Mouse (Mus musculus): Measurements from ENCODE around the gene Exoc4. TPM values are rescaled to one million over a fixed set of nuclear protein-coding genes. Genes with fewer than 3 reads are reported as not detected.

Gene Exoc4
- polyA plus RNA-seq (2015; fragmentation: Nextera tagmentation; extraction: Ambion mirVana) = 59.0 and 61.4 TPM in 2 replicates

GRCm38 (mm10) chr6:33248894-33249758 lies at the start of gene Exoc4:
Exoc4 (plus strand) TSS chr6:33249085.
- Histone ChIP-seq H3K9ac (replicated peaks) (peak within 1 kb of the TSS; percentile 93), H3K9me3 (no peaks in the 10 kb centered on the region), H3K27me3 (no peaks in the 10 kb centered on the region), H3K4me2 (replicated peaks) (peak within 1 kb of the TSS; percentile 88), H3K4me3 (peak within 1 kb of the TSS; percentile 81), H3K27ac (replicated peaks) (peak within 1 kb of the TSS; percentile 62), H3K4me1 (peaks cover 29% of the 10 kb centered on the region), H3K36me3 (no peaks in the 10 kb centered on the region)
- peak; percentile 100 for ATAC-seq (replicated peaks)
- 1% methylated on average over 33 of the region's 34 CpGs for WGBS

- Histone ChIP-seq H3K36me3 (no peaks in the 10 kb centered on the region), H3K9me3 (no peaks in the 10 kb centered on the region), H3K4me1 (no peaks in the 10 kb centered on the region), H3K4me2 (replicated peaks) (no peak overlapping the region), H3K27ac (replicated peaks) (no peak overlapping the region), H3K9ac (replicated peaks) (no peak overlapping the region), H3K27me3 (no peaks in the 10 kb centered on the region), H3K4me3 (no peak overlapping the region)
- 41% methylated on average over 3 of the region's 3 CpGs for WGBS
- no peak for ATAC-seq (replicated peaks)
Observed at GRCm38 (mm10) chr6:33218780-33219179, 30.1 kb upstream of the Exoc4 start.

GRCm38 (mm10) chr6:33226700-33227099 lies 22.2 kb upstream of the Exoc4 start:
- no peak overlapping the region for H3K4me3 ChIP-seq
- ATAC-seq (replicated peaks) = no peak
- no peaks in the 10 kb centered on the region for H3K27me3 ChIP-seq
- no peaks in the 10 kb centered on the region for H3K9me3 ChIP-seq
- no peak overlapping the region for H3K9ac ChIP-seq (replicated peaks)
- no peak overlapping the region for H3K4me2 ChIP-seq (replicated peaks)
- no peaks in the 10 kb centered on the region for H3K36me3 ChIP-seq
- no peaks in the 10 kb centered on the region for H3K4me1 ChIP-seq
- H3K27ac ChIP-seq (replicated peaks) = no peak overlapping the region
- WGBS = 84% methylated on average over 1 of the region's 1 CpGs

GRCm38 (mm10) chr6:33227371-33227770 lies 21.5 kb upstream of the Exoc4 start:
- H3K27ac ChIP-seq (replicated peaks) = no peak overlapping the region
- no peak overlapping the region for H3K9ac ChIP-seq (replicated peaks)
- H3K4me3 ChIP-seq = no peak overlapping the region
- no peaks in the 10 kb centered on the region for H3K27me3 ChIP-seq
- no peak for ATAC-seq (replicated peaks)
- H3K36me3 ChIP-seq = no peaks in the 10 kb centered on the region
- H3K9me3 ChIP-seq = no peaks in the 10 kb centered on the region
- WGBS = 64% methylated on average over 8 of the region's 8 CpGs
- H3K4me2 ChIP-seq (replicated peaks) = no peak overlapping the region
- H3K4me1 ChIP-seq = no peaks in the 10 kb centered on the region

GRCm38 (mm10) chr6:33241250-33241649 lies 7.6 kb upstream of the Exoc4 start:
- Histone ChIP-seq H3K4me1 (no peaks in the 10 kb centered on the region), H3K36me3 (no peaks in the 10 kb centered on the region), H3K27ac (replicated peaks) (no peak overlapping the region), H3K9ac (replicated peaks) (no peak overlapping the region), H3K4me2 (replicated peaks) (no peak overlapping the region), H3K9me3 (no peaks in the 10 kb centered on the region), H3K27me3 (no peaks in the 10 kb centered on the region), H3K4me3 (no peak overlapping the region)
- no peak for ATAC-seq (replicated peaks)

GRCm38 (mm10) chr6:33244546-33244945 lies 4.3 kb upstream of the Exoc4 start:
- H3K36me3 ChIP-seq = no peaks in the 10 kb centered on the region
- peaks cover 3% of the 10 kb centered on the region; the same call in 1 of the 2 replicates for H3K4me1 ChIP-seq
- no peak overlapping the region for H3K9ac ChIP-seq (replicated peaks)
- H3K9me3 ChIP-seq = no peaks in the 10 kb centered on the region
- H3K27ac ChIP-seq (replicated peaks) = no peak overlapping the region
- WGBS = 86% methylated on average over 3 of the region's 3 CpGs
- H3K4me2 ChIP-seq (replicated peaks) = no peak overlapping the region
- H3K4me3 ChIP-seq = no peak overlapping the region
- no peaks in the 10 kb centered on the region for H3K27me3 ChIP-seq
- no peak for ATAC-seq (replicated peaks)

- no peak overlapping the region for H3K4me3 ChIP-seq
- H3K9me3 ChIP-seq = no peaks in the 10 kb centered on the region
- no peaks in the 10 kb centered on the region for H3K27me3 ChIP-seq
- peaks cover 26% of the 10 kb centered on the region for H3K4me1 ChIP-seq
- no peak overlapping the region for H3K27ac ChIP-seq (replicated peaks)
- ATAC-seq (replicated peaks) = no peak
- no peak overlapping the region for H3K9ac ChIP-seq (replicated peaks)
- 72% methylated on average over 5 of the region's 5 CpGs for WGBS
- no peak overlapping the region for H3K4me2 ChIP-seq (replicated peaks)
- H3K36me3 ChIP-seq = no peaks in the 10 kb centered on the region
Observed at GRCm38 (mm10) chr6:33247146-33247545, 1.7 kb upstream of the Exoc4 start.

GRCm38 (mm10) chr6:33247576-33248355 lies 1.1 kb upstream of the Exoc4 start:
- H3K9ac ChIP-seq (replicated peaks) = no peak overlapping the region
- peaks cover 26% of the 10 kb centered on the region for H3K4me1 ChIP-seq
- ATAC-seq (replicated peaks) = no peak
- no peak overlapping the region for H3K4me2 ChIP-seq (replicated peaks)
- H3K36me3 ChIP-seq = no peaks in the 10 kb centered on the region
- H3K27me3 ChIP-seq = no peaks in the 10 kb centered on the region
- 93% methylated on average over 23 of the region's 23 CpGs for WGBS
- no peak overlapping the region for H3K27ac ChIP-seq (replicated peaks)
- no peak overlapping the region for H3K4me3 ChIP-seq
- H3K9me3 ChIP-seq = no peaks in the 10 kb centered on the region

- H3K4me2 ChIP-seq (replicated peaks) = no peak overlapping the region
- no peaks in the 10 kb centered on the region for H3K9me3 ChIP-seq
- H3K36me3 ChIP-seq = no peaks in the 10 kb centered on the region
- no peak overlapping the region for H3K9ac ChIP-seq (replicated peaks)
- H3K4me3 ChIP-seq = no peak overlapping the region
- H3K4me1 ChIP-seq = peaks cover 18% of the 10 kb centered on the region
- WGBS = 43% methylated on average over 4 of the region's 4 CpGs
- H3K27ac ChIP-seq (replicated peaks) = no peak overlapping the region
- H3K27me3 ChIP-seq = no peaks in the 10 kb centered on the region
- ATAC-seq (replicated peaks) = no peak
Observed at GRCm38 (mm10) chr6:33256638-33257037, 7.8 kb downstream of the Exoc4 start.

- Histone ChIP-seq H3K9me3 (no peaks in the 10 kb centered on the region), H3K4me2 (replicated peaks) (no peak overlapping the region), H3K27ac (replicated peaks) (no peak overlapping the region), H3K9ac (replicated peaks) (no peak overlapping the region), H3K27me3 (no peaks in the 10 kb centered on the region), H3K4me3 (no peak overlapping the region), H3K36me3 (no peaks in the 10 kb centered on the region), H3K4me1 (peaks cover 14% of the 10 kb centered on the region)
- WGBS = 29% methylated on average over 5 of the region's 5 CpGs
- no peak for ATAC-seq (replicated peaks)
Observed at GRCm38 (mm10) chr6:33257076-33257789, 8.3 kb downstream of the Exoc4 start.

GRCm38 (mm10) chr6:33259926-33260325 lies 11.0 kb downstream of the Exoc4 start:
- ATAC-seq (replicated peaks) = no peak
- Histone ChIP-seq H3K9me3 (no peaks in the 10 kb centered on the region), H3K27ac (replicated peaks) (no peak overlapping the region), H3K4me3 (no peak overlapping the region), H3K4me2 (replicated peaks) (no peak overlapping the region), H3K4me1 (peaks cover 22% of the 10 kb centered on the region), H3K9ac (replicated peaks) (no peak overlapping the region), H3K36me3 (no peaks in the 10 kb centered on the region), H3K27me3 (no peaks in the 10 kb centered on the region)
- WGBS = 86% methylated on average over 5 of the region's 5 CpGs

GRCm38 (mm10) chr6:33261606-33262005 lies 12.7 kb downstream of the Exoc4 start:
- H3K9me3 ChIP-seq = no peaks in the 10 kb centered on the region
- no peak overlapping the region for H3K4me2 ChIP-seq (replicated peaks)
- H3K27me3 ChIP-seq = no peaks in the 10 kb centered on the region
- H3K36me3 ChIP-seq = peaks cover 3% of the 10 kb centered on the region; the same call in 1 of the 2 replicates
- H3K4me3 ChIP-seq = no peak overlapping the region
- H3K4me1 ChIP-seq = peaks cover 21% of the 10 kb centered on the region
- no peak overlapping the region for H3K27ac ChIP-seq (replicated peaks)
- no peak for ATAC-seq (replicated peaks)
- no peak overlapping the region for H3K9ac ChIP-seq (replicated peaks)
- 94% methylated on average over 3 of the region's 3 CpGs for WGBS

Measured in forebrain, embryonic 15.5 days (tissue).